Mouse (Mus musculus): ENCODE results near the gene Klhdc1.
A peak's percentile ranks its signal among the peaks of the same experiment; 100 is the strongest.

Klhdc1 gene

GRCm38 (mm10) chr12:69229251-69229650, 11.7 kb upstream of the Klhdc1 start:
- DNase-seq: peak; percentile 31

- DNase-seq: no peak
Measured at GRCm38 (mm10) chr12:69235782-69236181, 5.2 kb upstream of the Klhdc1 start.

GRCm38 (mm10) chr12:69238284-69238683, 2.7 kb upstream of the Klhdc1 start:
- DNase-seq: no peak

GRCm38 (mm10) chr12:69241405-69241770, 412 bp downstream of the Klhdc1 start:
- DNase-seq: no peak

GRCm38 (mm10) chr12:69241771-69242431, 925 bp downstream of the Klhdc1 start:
- peak; percentile 84 for DNase-seq

GRCm38 (mm10) chr12:69249766-69250165, 8.8 kb downstream of the Klhdc1 start:
- no peak for DNase-seq

GRCm38 (mm10) chr12:69250756-69251155, 9.8 kb downstream of the Klhdc1 start:
- DNase-seq: no peak

GRCm38 (mm10) chr12:69253806-69254205, 12.8 kb downstream of the Klhdc1 start:
- DNase-seq: no peak

GRCm38 (mm10) chr12:69257836-69258235, 16.9 kb downstream of the Klhdc1 start:
- no peak for DNase-seq

- no peak for DNase-seq
Measured at GRCm38 (mm10) chr12:69262251-69262650, 21.3 kb downstream of the Klhdc1 start.

GRCm38 (mm10) chr12:69265031-69265430, 24.1 kb downstream of the Klhdc1 start:
- no peak for DNase-seq

GRCm38 (mm10) chr12:69267956-69268632, 27.1 kb downstream of the Klhdc1 start:
- no peak for DNase-seq

- DNase-seq: no peak
Measured at GRCm38 (mm10) chr12:69268956-69269355, 28.0 kb downstream of the Klhdc1 start.

GRCm38 (mm10) chr12:69279931-69280469, 39.0 kb downstream of the Klhdc1 start:
- no peak for DNase-seq

- no peak for DNase-seq
Measured at GRCm38 (mm10) chr12:69280915-69281314, 39.9 kb downstream of the Klhdc1 start.

GRCm38 (mm10) chr12:69283146-69283545, 42.2 kb downstream of the Klhdc1 start:
- DNase-seq: no peak

GRCm38 (mm10) chr12:69287535-69287934, 46.6 kb downstream of the Klhdc1 start:
- no peak for DNase-seq

GRCm38 (mm10) chr12:69288699-69289098, 47.7 kb downstream of the Klhdc1 start:
- no peak for DNase-seq

- no peak for DNase-seq
Measured at GRCm38 (mm10) chr12:69292401-69292800, 51.4 kb downstream of the Klhdc1 start.

GRCm38 (mm10) chr12:69293815-69294214, 52.8 kb downstream of the Klhdc1 start:
- DNase-seq: no peak

GRCm38 (mm10) chr12:69294936-69295335, 54.0 kb downstream of the Klhdc1 start:
- DNase-seq: no peak

GRCm38 (mm10) chr12:69295651-69296050, 54.7 kb downstream of the Klhdc1 start:
- no peak for DNase-seq

GRCm38 (mm10) chr12:69296511-69297410, 55.8 kb downstream of the Klhdc1 start, which contains the start of gene Klhdc2:
Klhdc2 (plus strand) TSS chr12:69296681.
- peak; percentile 94 for DNase-seq

Data from kidney, postnatal 10 days (tissue).